Mouse (Mus musculus) c-Kit-negative CD71-positive TER-119-positive erythroid progenitor cells, embryonic 14.5 days (primary cell): ENCODE results near the gene Ikzf3.
A peak's percentile ranks its signal among the peaks of the same experiment; 100 is the strongest.

Experiments used
- DNase-seq: peaks from one replicate; pipeline ENCODE4 v3.0.0-alpha.2; 2013; ENCODE audit warnings: low read depth, low spot score

Ikzf3 gene

DNA sequence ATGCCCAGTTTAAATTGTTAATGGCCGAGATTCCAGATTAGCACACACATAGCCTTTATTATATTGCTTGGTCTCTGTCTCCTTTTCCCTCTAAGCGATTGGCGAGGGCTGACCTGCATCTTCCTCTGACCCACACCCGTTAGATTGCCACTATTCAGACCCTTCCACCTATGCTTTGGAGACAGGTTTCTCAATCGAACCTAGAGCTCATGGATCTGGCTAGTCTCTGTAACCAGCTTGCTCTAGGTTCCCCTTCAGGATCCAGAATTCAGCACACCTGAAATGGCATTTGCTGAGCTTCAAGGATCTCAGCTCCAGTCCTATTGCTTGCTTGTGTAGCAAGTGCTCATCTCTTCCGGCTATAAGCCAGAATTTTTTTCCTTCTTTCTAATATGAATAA is 23.6 kb upstream of the Ikzf3 start:
- no peak for DNase-seq

GRCm38 (mm10) chr11:98568326-98568725 is 22.5 kb upstream of the Ikzf3 start:
- no peak for DNase-seq

- DNase-seq = no peak
Measured at GRCm38 (mm10) chr11:98563921-98564414, 18.1 kb upstream of the Ikzf3 start.

DNA sequence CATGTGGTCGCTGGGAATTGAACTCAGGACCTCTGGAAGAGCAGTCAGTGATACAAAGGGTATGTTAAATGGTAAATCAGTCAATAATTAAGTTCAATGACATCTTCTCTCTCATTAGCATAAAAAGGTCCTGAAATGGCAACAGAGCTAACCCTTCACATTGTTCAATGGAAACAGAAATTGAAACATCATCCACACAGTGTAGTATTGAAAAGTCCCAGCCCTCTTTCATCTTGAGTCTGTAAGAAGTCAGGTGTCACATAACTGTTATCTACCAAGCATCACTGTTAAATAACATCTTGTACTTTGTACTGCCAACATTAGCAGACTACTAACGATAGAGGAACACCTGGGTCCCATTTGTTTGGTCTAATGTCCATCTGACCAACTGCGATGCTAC is 17.2 kb upstream of the Ikzf3 start:
- no peak for DNase-seq

GRCm38 (mm10) chr11:98560942-98561341 is 15.1 kb upstream of the Ikzf3 start:
- DNase-seq = no peak

DNA sequence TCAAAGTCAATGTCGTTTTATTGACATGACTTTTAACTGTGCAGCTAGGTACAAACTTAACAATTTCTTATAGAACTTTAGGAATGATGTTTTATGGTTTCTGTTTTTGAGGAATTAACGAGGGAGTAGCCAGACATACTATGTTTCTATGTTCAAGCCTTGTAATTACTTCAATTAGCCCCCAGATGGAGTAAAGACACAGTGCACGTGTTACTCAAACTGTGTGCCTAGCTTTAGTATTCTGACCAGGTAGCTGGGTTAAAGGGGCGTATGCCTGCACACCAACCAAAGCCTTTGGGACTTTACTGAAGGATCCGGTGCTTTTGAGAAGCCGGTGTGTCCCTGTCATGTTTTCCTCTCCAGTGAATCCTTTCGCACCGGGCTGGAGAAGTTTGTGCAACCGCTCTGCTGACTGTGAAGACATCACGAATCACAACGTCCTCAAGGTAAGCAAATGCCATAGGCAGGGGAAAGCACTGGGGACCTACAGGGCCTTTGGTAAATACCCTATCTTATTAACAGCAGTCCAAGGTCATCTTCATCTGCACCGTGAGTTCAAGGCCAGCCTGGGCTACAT is 9.4 kb upstream of the Ikzf3 start:
- DNase-seq = no peak

GRCm38 (mm10) chr11:98553966-98554365 is 8.1 kb upstream of the Ikzf3 start:
- DNase-seq = no peak

DNA sequence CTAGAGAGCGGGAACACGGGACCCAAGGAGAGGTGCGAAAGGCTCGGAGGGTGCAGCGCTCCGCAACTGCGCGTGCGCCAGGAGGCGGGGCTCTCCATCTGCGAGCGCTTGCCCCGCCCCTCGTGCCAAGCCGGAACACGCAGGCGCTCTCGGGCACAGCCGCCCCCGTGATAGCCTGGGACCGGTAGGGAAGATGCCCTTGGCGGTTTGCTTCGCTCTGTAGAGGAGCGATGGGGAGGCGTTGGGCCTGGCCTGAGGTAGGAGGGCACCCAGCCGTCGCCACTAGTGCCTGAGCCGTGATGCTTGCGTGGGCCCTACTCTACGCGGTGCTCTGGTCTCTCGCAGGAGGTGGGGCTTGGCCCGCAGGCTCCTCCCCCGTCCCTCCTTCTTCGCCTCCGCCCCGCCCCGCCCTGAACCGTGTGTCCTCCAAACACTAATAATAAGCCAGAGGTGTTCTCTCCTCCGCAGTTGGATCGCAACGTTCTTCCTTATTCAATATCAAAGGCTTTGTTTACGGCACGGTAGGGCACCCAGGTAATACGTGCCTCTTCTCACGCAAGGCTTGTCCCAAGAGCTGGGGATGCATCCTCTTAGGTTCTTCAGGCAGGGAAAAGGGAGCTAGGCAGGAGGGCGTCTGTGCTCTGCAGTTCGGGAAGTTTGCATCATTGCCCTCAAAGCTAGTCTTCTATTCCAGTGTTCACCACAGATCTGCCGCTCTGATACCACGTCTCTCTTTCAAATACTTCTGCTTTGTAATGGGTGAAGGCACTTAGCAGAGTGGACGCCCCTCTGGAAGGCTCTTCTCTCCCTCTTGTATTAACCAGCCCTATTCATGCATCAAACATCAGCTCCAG is 5.4 kb upstream of the Ikzf3 start, which contains the start of gene Zpbp2:
Zpbp2 (plus strand) TSS at position 123 of the 854 bp plus-strand sequence.
- peak; percentile 88 for DNase-seq

DNA sequence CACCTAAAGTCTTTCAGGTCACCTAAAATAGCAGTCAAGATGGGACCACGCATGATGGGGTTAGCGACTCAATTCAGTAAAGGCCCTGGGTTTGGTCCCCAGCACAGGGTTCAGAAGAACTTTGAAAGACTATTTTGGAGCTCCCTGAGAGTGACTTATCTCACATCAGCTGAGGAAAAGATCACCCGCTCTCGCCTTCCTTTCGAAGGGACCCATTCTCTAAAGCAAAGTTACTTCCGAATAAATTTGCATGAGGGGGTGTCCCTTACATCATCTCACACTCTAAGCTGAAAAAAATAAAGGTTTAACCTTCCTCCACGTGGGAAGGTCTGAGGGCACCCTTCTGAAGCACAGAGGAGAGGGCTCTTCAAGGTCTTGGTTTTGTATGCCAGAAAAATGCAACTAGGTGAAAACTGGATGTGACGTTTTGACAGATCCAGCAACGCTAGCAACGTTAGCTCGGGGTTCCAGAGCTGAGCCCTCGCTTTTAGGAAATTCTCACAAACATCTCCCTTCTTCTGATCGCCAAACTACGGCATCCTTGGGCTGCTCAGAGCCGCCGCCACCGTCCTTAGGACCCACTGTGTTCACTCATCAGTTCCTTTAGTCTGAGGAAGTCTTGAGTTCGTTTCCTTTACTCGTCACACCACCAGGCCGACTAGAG is 4.6 kb upstream of the Ikzf3 start:
- no peak for DNase-seq

- DNase-seq = no peak
Measured at GRCm38 (mm10) chr11:98549363-98549762, 3.5 kb upstream of the Ikzf3 start.

- no peak for DNase-seq
Measured at GRCm38 (mm10) chr11:98547308-98547693, 1.5 kb upstream of the Ikzf3 start.

DNA sequence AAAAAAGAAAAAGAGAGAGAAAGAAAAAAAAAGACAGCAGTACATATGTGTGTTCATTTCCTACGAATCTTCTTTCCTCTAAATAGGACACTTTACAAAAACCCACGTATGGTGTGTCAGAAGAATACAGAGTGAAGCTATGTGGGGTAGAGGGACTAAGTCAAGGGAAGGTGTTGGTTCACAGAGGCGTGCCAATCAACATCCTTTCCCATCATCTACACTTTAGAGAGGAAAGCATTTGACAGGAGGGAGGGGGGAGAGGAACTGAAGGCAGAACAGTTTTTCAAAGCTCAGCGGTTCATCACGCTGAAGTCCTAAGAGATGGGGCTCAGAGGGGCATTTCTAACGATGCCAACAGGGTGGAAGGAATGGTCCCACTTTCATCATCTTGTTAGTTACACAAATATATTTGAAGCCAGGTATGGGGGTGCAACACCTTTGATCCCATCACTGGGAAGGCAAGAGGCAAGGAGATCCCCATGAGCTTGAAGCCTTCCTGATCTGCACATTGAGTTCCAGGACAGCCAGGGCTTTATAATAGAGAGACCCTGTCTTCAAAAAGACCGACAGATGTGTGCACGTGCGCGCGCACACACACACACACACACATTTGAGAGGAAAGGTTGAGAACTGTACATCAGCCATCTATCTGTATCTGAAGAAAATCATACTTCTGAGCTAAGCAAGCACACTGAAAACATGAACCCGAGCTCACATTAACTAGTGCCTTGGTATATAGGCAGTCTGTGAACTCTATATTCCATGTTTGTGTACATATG is 887 bp upstream of the Ikzf3 start:
- DNase-seq = no peak

DNA sequence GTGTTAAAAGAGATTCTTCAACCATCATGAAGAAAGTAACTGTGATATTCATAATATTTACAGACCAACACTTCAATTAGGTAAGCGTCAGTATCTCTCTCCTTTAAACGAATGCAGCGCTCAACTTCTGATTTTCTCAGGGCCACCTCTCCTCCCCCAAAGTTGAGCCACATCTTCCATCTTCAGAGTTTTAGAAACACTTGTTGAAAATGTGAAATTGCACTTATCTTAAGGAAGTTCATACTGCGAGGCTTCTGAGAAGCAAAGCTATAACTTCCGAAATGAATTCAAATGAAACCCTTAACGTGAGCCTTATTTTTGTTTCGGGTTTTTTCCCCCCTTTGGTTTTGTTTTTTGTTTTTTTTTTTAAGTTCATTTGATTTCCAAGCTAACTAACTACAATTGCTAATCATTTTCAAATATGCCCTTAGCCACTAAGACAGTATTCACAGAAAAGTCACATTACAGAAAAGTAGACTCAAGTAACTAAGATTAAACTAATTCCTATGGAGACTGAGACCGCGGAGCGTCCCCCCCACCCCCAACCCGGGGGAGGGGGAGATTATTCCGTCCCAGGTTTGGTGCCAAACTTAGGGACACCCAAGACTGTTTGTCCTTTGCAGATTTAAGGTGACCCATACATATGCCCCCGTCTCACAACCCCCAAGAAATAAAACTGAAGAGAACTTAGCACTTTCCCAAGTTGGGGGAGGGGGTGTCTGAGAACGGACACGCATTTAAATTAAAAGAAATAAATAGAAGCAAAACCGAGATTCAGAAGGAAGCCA is 747 bp downstream of the Ikzf3 start:
- DNase-seq = no peak

GRCm38 (mm10) chr11:98543414-98543813 is 2.4 kb downstream of the Ikzf3 start:
- no peak for DNase-seq

DNA sequence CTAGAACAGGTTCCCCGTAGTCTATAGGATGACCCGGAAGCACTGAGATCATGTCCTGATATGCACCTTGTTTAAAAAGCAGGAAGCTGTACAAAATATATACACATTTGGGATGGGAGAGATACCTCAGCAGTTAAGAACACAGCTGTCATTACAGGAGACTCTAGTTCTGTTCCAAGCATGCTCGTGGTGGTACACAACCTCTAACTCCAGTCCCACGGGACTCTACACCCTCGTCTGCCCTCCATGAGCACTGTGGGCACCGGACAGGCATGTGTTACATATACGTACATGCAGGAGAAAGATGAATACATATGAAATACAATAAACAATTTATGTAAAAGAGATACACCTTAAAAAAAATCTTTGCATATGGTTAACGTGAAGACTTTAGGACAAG is 3.3 kb downstream of the Ikzf3 start:
- no peak for DNase-seq

DNA sequence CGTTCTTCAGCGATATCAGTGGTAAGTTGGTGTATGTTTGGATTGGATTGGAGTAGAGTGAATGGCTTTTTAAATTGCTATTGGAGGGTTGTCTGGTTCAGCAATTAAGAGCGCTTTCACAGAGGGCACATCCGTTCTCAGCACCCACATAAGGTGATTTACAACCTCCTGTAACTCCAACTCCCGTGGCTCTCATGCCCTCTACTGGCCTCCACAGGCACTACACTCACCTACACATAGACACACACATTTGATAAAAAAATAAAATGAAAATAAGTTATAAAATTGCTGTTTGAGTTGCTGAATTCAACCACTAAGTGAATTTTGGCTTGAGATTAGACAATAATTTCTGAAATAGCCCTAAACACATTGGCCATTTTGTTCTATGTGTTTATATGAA is 5.5 kb downstream of the Ikzf3 start:
- no peak for DNase-seq

DNA sequence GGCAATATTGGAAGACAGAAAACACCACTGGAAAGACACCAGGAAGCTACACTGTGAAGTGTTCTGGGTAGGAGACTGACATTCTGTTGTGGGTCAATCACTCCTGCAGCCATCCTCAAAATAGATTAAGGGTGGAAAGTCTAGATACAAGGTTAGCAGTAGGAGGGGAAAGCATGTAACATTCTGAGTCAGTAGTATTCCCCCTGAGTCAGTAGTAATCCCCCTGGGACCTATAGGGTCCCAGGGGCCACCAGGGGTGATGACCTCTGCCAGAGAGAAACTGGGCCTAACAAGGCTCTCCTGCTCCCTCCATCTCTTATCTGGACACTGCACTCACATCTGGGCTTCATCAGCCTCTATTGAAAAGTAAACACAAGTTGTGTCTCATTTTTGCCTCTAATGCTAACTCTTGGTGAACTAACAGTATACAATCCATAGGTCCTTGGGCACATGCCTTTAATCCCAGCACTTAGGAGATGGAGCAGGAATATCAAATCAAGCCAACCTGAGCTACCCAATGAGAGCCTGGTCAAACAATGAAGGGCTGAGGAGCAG is 8.3 kb downstream of the Ikzf3 start:
- DNase-seq = no peak

DNA sequence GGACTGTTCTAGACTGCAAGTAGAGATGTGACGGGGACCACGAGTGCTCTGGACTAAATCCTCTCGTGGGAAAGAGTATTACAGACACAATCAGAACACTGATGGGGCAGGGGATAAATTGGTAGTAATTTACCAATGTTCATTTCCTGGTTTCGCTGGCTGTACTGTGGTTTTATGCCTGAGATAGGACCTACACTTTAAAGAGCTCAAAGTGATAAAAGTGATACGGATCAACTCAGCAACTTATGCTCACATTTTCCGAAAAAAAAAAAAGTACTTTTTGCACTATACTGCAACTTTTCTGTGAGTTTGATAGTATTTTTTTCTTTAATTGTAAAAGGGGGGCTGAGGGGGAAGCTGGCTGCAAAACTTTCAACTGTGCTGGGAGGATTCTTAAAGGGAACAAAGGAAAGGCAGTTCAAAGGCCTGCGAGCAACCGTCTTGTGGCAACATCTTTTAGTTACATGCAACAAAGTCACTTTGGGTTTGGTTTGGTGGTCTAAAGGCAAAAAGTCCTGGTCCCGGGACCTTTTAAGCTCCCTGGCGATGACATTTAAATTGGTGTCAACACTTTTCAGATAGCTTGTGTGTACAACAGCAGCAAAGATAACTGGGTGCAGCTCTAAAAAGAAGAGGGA is 18.9 kb downstream of the Ikzf3 start:
- DNase-seq = no peak

GRCm38 (mm10) chr11:98525140-98525539 is 20.7 kb downstream of the Ikzf3 start:
- DNase-seq = no peak

GRCm38 (mm10) chr11:98520468-98520867 is 25.4 kb downstream of the Ikzf3 start:
- no peak for DNase-seq
